Mouse (Mus musculus) embryonic facial prominence, embryonic 11.5 days (tissue): Measurements from ENCODE around the gene Csf2rb2. TPM values are rescaled to one million over a fixed set of nuclear protein-coding genes. Genes with fewer than 3 reads are reported as not detected.
"Not testable (repeated sequence)": the region's sequence is repeated elsewhere in the genome, so short reads cannot be mapped to it uniquely, and the experiment has no call there.

Source experiments
- ATAC-seq: fragments of 200-750 bp; cut with Nextera tagmentation; replicated peaks from 2 replicates; pipeline ENCODE4 v1.8.0; 2017; ENCODE audit warnings: low read depth; ENCODE audit not compliant: insufficient number of reproducible peaks, low FRiP score, low TSS enrichment
- DNase-seq: peaks from one replicate; pipeline ENCODE4 v3.0.0-alpha.2; 2015; ENCODE audit warnings: low spot score
- H3K27ac ChIP-seq: fragments of 300-500 bp; sonication (generic); replicated peaks from 2 replicates; pipeline ENCODE4 v1.5.1; 2014; ENCODE audit warnings: mild to moderate bottlenecking, low read depth, low read length, control low read depth
- H3K27me3 ChIP-seq: fragments of 300-500 bp; sonication (generic); 2 replicates; pipeline ENCODE4 v1.6.1; 2014; ENCODE audit warnings: mild to moderate bottlenecking, low read length, moderate library complexity, mixed read lengths; ENCODE audit not compliant: control insufficient read depth, insufficient read depth
- H3K36me3 ChIP-seq: fragments of 300-500 bp; sonication (generic); replicated peaks from 2 replicates; pipeline ENCODE4 v1.6.1; 2014; ENCODE audit warnings: low read depth, mild to moderate bottlenecking, low read length, moderate library complexity, mixed read lengths; ENCODE audit not compliant: control insufficient read depth, insufficient read depth
- H3K4me1 ChIP-seq: fragments of 300-500 bp; sonication (generic); 2 replicates; pipeline ENCODE4 v1.6.1; 2014; ENCODE audit warnings: low read length, mixed read lengths; ENCODE audit not compliant: control insufficient read depth, insufficient read depth
- H3K4me2 ChIP-seq: fragments of 300-500 bp; sonication (generic); 2 replicates; pipeline ENCODE4 v1.6.1; 2014; ENCODE audit warnings: low read depth, mild to moderate bottlenecking, control low read depth, low read length, moderate library complexity
- H3K4me3 ChIP-seq: fragments of 300-500 bp; sonication (generic); 2 replicates; pipeline ENCODE4 v1.5.1; 2014; ENCODE audit warnings: low read depth, low read length, control low read depth
- H3K9ac ChIP-seq: fragments of 300-500 bp; sonication (generic); replicated peaks from 2 replicates; pipeline ENCODE4 v1.6.1; 2014; ENCODE audit warnings: mild to moderate bottlenecking, control low read depth, low read length
- H3K9me3 ChIP-seq: fragments of 300-500 bp; sonication (generic); replicated peaks from 2 replicates; pipeline ENCODE4 v1.6.1; 2016; ENCODE audit warnings: mild to moderate bottlenecking, low read length, inconsistent platforms, mixed read lengths; ENCODE audit not compliant: control insufficient read depth
- WGBS: fragments of 180-500 bp; shearing (Covaris S2); extraction: QIAGEN DNeasy Blood & Tissue Kit; methylation state at CpG from one replicate; pipeline ENCODE4 v1.1.7; 2014; 5-methylcytosine and 5-hydroxymethylcytosine counted together
- polyA plus RNA-seq: library from polyadenylated mRNA; unstranded; fragments of >200 nt; fragmentation: Nextera tagmentation; extraction: Ambion mirVana; gene quantifications from 2 replicates; pipeline ENCODE4 v1.2.1, GENCODE M21; 2014

Csf2rb2 gene
- polyA plus RNA-seq, 1 experiment from 2014 or later, result 0.38 TPM

GRCm38 (mm10) chr15:78293228-78293627, 12.3 kb downstream of the Csf2rb2 start:
- H3K27me3 ChIP-seq, H3K27ac ChIP-seq, H3K4me3 ChIP-seq, H3K9me3 ChIP-seq, H3K9ac ChIP-seq, ATAC-seq, H3K4me2 ChIP-seq, H3K36me3 ChIP-seq, H3K4me1 ChIP-seq: not testable (repeated sequence)
- DNase-seq, result peak; percentile 9
- 15% methylated on average over 2 of the region's 2 CpGs for WGBS

- not testable (repeated sequence) for H3K36me3 ChIP-seq, H3K27me3 ChIP-seq, ATAC-seq, H3K9ac ChIP-seq, DNase-seq, H3K4me2 ChIP-seq, H3K9me3 ChIP-seq, H3K4me1 ChIP-seq, H3K4me3 ChIP-seq, H3K27ac ChIP-seq
- 56% methylated on average over 4 of the region's 5 CpGs for WGBS
Measured at GRCm38 (mm10) chr15:78289775-78290174, 15.7 kb downstream of the Csf2rb2 start.

GRCm38 (mm10) chr15:78287941-78288340, 17.6 kb downstream of the Csf2rb2 start:
- no peaks in the 10 kb centered on the region for H3K27me3 ChIP-seq
- whole genome bisulfite sequencing, result 90% methylated on average over 5 of the region's 5 CpGs

GRCm38 (mm10) chr15:78278308-78278707, 27.2 kb downstream of the Csf2rb2 start:
- Histone ChIP-seq H3K9ac (no peak overlapping the region), H3K4me3 (no peak overlapping the region), H3K4me1 (no peaks in the 10 kb centered on the region), H3K27ac (no peak overlapping the region), H3K27me3 (no peaks in the 10 kb centered on the region), H3K9me3 (no peaks in the 10 kb centered on the region), H3K4me2 (no peak overlapping the region), H3K36me3 (no peaks in the 10 kb centered on the region)
- DNase-seq (no peak), ATAC-seq (no peak)
- WGBS, result 66% methylated on average over 2 of the region's 2 CpGs

More at GRCm38 (mm10) chr15:78287941-78288340, 17.6 kb downstream of the Csf2rb2 start:
- H3K36me3 ChIP-seq, result no peaks in the 10 kb centered on the region
- DNase-seq (no peak), ATAC-seq (no peak)
- H3K9me3 ChIP-seq, result no peaks in the 10 kb centered on the region
- H3K4me2 ChIP-seq, result no peak overlapping the region
- H3K4me1 ChIP-seq, result no peaks in the 10 kb centered on the region
- H3K9ac ChIP-seq, result no peak overlapping the region
- H3K4me3 ChIP-seq, result no peak overlapping the region
- H3K27ac ChIP-seq, result no peak overlapping the region

- ATAC-seq, result no peak
- Histone ChIP-seq H3K27ac (no peak overlapping the region), H3K9me3 (no peaks in the 10 kb centered on the region), H3K27me3 (no peaks in the 10 kb centered on the region), H3K36me3 (no peaks in the 10 kb centered on the region), H3K9ac (no peak overlapping the region), H3K4me1 (no peaks in the 10 kb centered on the region), H3K4me2 (no peak overlapping the region), H3K4me3 (no peak overlapping the region)
- DNase-seq, result no peak
Measured at GRCm38 (mm10) chr15:78271208-78271607, 34.3 kb downstream of the Csf2rb2 start.

DNA sequence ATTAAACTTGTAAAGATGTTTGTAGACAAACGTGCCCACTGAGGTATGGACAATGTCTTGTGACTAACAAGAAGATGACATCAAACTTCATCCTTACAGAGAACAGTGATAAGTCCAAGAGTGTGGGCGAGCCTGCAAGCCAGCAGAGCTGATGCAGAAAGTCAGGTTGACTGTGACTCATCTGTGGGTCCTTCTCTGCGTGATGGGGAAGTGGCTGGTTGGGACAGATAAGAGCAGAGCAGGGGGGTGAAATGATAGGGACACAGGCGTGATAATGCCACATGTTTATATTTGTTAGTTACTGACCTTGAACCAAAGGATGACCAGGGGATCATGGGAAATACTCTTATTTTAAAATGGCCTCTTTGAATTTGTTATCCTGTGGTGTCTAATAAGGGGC, 37.7 kb downstream of the Csf2rb2 start:
- Histone ChIP-seq H3K27ac (no peak overlapping the region), H3K4me2 (no peak overlapping the region), H3K9ac (no peak overlapping the region), H3K9me3 (no peaks in the 10 kb centered on the region), H3K4me3 (no peak overlapping the region), H3K27me3 (no peaks in the 10 kb centered on the region), H3K4me1 (no peaks in the 10 kb centered on the region), H3K36me3 (no peaks in the 10 kb centered on the region)
- no peak for DNase-seq
- ATAC-seq, result no peak
- 72% methylated on average over 4 of the region's 4 CpGs for WGBS

DNA sequence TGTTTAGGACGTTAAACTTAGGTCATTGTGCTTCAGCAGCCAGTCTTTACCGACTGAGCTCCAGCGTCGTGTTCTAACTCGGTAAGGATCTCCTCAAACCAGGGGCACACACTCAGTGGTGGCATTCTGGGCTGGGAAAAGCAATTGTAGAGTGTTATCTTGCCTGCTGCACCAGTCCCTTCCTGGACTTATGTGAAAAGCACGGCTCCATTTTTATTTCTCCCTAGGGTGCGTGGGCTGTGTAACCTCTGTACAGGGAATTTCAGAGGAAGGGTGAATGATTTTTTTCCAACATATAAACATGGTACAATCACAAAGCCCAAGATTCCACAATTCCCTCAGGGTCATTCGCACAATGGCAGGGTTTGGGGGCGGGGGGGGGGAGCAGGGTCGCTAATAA, 38.1 kb downstream of the Csf2rb2 start:
- 79% methylated on average over 10 of the region's 10 CpGs for WGBS
- no peaks in the 10 kb centered on the region for H3K4me1 ChIP-seq
- no peak overlapping the region for H3K4me3 ChIP-seq
- DNase-seq (no peak), ATAC-seq (no peak)
- H3K9me3 ChIP-seq, result no peaks in the 10 kb centered on the region
- H3K36me3 ChIP-seq, result no peaks in the 10 kb centered on the region
- no peak overlapping the region for H3K27ac ChIP-seq
- no peak overlapping the region for H3K9ac ChIP-seq
- no peak overlapping the region for H3K4me2 ChIP-seq
- no peaks in the 10 kb centered on the region for H3K27me3 ChIP-seq

GRCm38 (mm10) chr15:78263286-78263685, 42.2 kb downstream of the Csf2rb2 start:
- no peak for DNase-seq
- ATAC-seq, result no peak
- no peak overlapping the region for H3K9ac ChIP-seq
- H3K4me2 ChIP-seq, result no peak overlapping the region
- 70% methylated on average over 3 of the region's 3 CpGs for WGBS
- H3K27ac ChIP-seq, result no peak overlapping the region
- no peaks in the 10 kb centered on the region for H3K4me1 ChIP-seq
- H3K9me3 ChIP-seq, result no peaks in the 10 kb centered on the region
- H3K36me3 ChIP-seq, result no peaks in the 10 kb centered on the region
- no peak overlapping the region for H3K4me3 ChIP-seq
- no peaks in the 10 kb centered on the region for H3K27me3 ChIP-seq
